Mouse (Mus musculus) limb, embryonic 13.5 days (tissue): ENCODE measurements at regions not wholly inside any gene's neighbourhood (a gene's known extent, or its start where the extent isn't known, plus 50 kb on each side); places are given as distances from the start of the nearest gene placed in this dataset.

Experiments used
- ATAC-seq: fragments of 200-750 bp; cut with Nextera tagmentation; 2 replicates; pipeline ENCODE4 v1.8.0; 2017; ENCODE audit warnings: low read depth, moderate number of reproducible peaks, moderate TSS enrichment; ENCODE audit not compliant: low FRiP score
- H3K27ac ChIP-seq: fragments of 300-500 bp; sonication (generic); 2 replicates; pipeline ENCODE4 v1.5.1; 2015; ENCODE audit warnings: inconsistent platforms, mild to moderate bottlenecking, moderate library complexity
- H3K27me3 ChIP-seq: fragments of 300-500 bp; sonication (generic); 2 replicates; pipeline ENCODE4 v1.6.1; 2015; ENCODE audit warnings: mild to moderate bottlenecking, inconsistent platforms
- H3K36me3 ChIP-seq: fragments of 300-500 bp; sonication (generic); 2 replicates; pipeline ENCODE4 v1.6.1; 2015; ENCODE audit warnings: inconsistent platforms, mild to moderate bottlenecking, moderate library complexity
- H3K4me1 ChIP-seq: fragments of 300-500 bp; sonication (generic); 2 replicates; pipeline ENCODE4 v1.6.1; 2015; ENCODE audit warnings: inconsistent platforms
- H3K4me2 ChIP-seq: fragments of 300-500 bp; sonication (generic); replicated peaks from 2 replicates; pipeline ENCODE4 v1.6.1; 2015; ENCODE audit warnings: inconsistent platforms, mild to moderate bottlenecking, moderate library complexity
- H3K4me3 ChIP-seq: fragments of 300-500 bp; sonication (generic); 2 replicates; pipeline ENCODE4 v1.5.1; 2015; ENCODE audit warnings: moderate library complexity, mild to moderate bottlenecking, inconsistent platforms
- H3K9ac ChIP-seq: fragments of 300-500 bp; sonication (generic); 2 replicates; pipeline ENCODE4 v1.6.1; 2015; ENCODE audit warnings: mild to moderate bottlenecking, inconsistent platforms
- H3K9me3 ChIP-seq: fragments of 300-500 bp; sonication (generic); 2 replicates; pipeline ENCODE4 v1.6.1; 2016; ENCODE audit warnings: inconsistent platforms
- WGBS: fragments of 180-500 bp; shearing (Covaris S2); methylation state at CpG from one replicate; pipeline ENCODE4 v1.1.7; 2015; 5-methylcytosine and 5-hydroxymethylcytosine counted together

GRCm38 (mm10) chr1:137079401-137080003 is 119.3 kb upstream of the Nr5a2 start:
- no peak for ATAC-seq
- Histone ChIP-seq H3K4me2 (no peak overlapping the region), H3K9me3 (no peaks in the 10 kb centered on the region), H3K36me3 (no peaks in the 10 kb centered on the region), H3K4me1 (peaks cover 7% of the 10 kb centered on the region; the same call in 1 of the 2 replicates), H3K27ac (no peak overlapping the region), H3K9ac (no peak overlapping the region), H3K27me3 (no peaks in the 10 kb centered on the region), H3K4me3 (no peak overlapping the region)
- WGBS, result 72% methylated on average over 11 of the region's 11 CpGs

DNA sequence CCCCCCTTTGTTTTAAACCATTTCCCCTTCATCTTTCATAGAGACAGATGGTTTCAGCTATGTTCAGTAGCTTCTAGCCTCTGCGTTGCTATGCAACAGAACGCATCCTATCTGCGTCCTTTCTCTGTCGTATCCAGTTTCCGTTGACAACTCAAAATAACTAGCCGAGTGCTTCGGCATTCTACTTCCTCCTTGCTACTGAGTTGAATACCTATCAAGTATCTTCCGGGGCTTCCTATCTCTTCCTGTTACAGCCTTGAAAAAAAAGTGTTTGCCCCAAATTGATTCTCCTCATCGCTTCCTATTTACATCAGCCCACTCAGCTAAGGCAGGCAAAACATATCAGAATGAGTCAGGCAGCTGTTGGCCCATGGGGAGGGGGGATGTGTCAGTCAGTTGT is 114.5 kb upstream of the Nr5a2 start:
- no peak for ATAC-seq
- WGBS, result 74% methylated on average over 9 of the region's 9 CpGs
- H3K4me3 ChIP-seq, result no peak overlapping the region

DNA sequence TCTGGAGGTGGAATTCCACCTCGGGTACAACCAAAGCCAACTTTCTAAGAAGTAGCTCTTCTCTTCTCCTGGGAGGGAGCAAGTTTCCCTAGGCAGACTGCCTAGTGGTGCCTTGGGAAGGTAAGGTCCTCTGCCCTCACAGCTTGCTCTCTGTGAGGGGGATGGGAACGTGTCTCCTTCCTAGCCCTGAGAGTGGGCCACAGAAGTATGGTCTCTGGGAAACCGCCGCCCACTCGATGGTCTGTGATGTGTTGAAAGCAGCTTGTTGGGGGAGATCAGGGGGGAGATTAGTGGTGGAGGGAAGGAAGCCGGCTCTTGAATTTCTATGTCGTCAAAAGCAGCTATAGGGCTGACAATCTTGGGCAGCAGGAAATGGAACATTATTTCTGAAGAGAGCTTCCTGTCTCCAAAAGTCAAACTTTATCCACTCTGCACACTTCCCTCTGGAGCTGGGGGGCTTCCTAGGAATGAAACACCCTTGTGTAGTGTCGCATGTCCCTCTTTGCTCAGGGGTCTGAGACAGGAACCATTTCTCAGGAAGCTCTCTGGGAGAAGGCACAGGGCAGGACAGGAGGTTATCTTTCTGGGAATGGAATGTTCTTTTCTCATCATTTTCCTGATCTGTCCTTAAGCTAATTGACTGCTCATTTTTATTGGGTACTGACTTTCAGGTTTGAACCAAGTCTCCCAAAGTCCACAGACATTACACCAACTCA is 113.8 kb upstream of the Nr5a2 start:
- ATAC-seq, result no peak
- no peaks in the 10 kb centered on the region for H3K9me3 ChIP-seq
- WGBS, result 62% methylated on average over 8 of the region's 8 CpGs
- H3K27ac ChIP-seq, result no peak overlapping the region
- no peak overlapping the region for H3K4me3 ChIP-seq
- no peak overlapping the region for H3K9ac ChIP-seq
- H3K4me1 ChIP-seq, result no peaks in the 10 kb centered on the region
- no peaks in the 10 kb centered on the region for H3K36me3 ChIP-seq
- no peaks in the 10 kb centered on the region for H3K27me3 ChIP-seq
- H3K4me2 ChIP-seq, result no peak overlapping the region

More for the DNA sequence above, 114.5 kb upstream of the Nr5a2 start:
- no peak overlapping the region for H3K9ac ChIP-seq
- no peaks in the 10 kb centered on the region for H3K9me3 ChIP-seq
- H3K36me3 ChIP-seq, result no peaks in the 10 kb centered on the region
- no peaks in the 10 kb centered on the region for H3K27me3 ChIP-seq
- H3K4me2 ChIP-seq, result no peak overlapping the region
- H3K27ac ChIP-seq, result no peak overlapping the region
- peaks cover 6% of the 10 kb centered on the region; the same call in 1 of the 2 replicates for H3K4me1 ChIP-seq

- H3K9me3 ChIP-seq, result no peaks in the 10 kb centered on the region
- no peaks in the 10 kb centered on the region for H3K36me3 ChIP-seq
- H3K4me1 ChIP-seq, result no peaks in the 10 kb centered on the region
- ATAC-seq, result no peak
- H3K27me3 ChIP-seq, result no peaks in the 10 kb centered on the region
- WGBS, result 91% methylated on average over 4 of the region's 4 CpGs
- no peak overlapping the region for H3K4me3 ChIP-seq
- H3K9ac ChIP-seq, result no peak overlapping the region
- H3K4me2 ChIP-seq, result no peak overlapping the region
- H3K27ac ChIP-seq, result no peak overlapping the region
Measured at GRCm38 (mm10) chr1:137060914-137061313, 100.7 kb upstream of the Nr5a2 start.

DNA sequence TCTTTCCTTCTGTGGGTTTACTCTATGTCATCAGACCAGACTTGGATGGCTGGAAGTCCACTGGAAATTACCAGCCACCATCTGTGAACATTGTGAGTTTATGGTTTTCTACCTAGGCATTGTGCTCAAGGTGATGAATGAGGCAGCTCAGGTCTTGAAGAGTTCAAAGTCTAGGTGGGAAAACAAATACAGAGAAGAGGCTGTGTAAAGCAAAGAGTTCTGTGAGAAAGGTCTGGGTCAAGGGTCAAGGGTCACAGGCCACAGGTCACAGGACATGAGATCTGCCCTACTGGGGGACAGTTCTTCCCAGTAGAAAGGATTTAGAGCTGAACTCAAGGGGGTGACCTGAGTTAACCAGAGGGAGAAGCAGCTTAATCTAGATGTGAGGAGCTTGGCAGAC is 92.9 kb upstream of the Nr5a2 start:
- Histone ChIP-seq H3K36me3 (no peaks in the 10 kb centered on the region), H3K4me3 (no peak overlapping the region), H3K9ac (no peak overlapping the region), H3K4me1 (no peaks in the 10 kb centered on the region), H3K27ac (no peak overlapping the region), H3K27me3 (no peaks in the 10 kb centered on the region), H3K9me3 (no peaks in the 10 kb centered on the region), H3K4me2 (no peak overlapping the region)
- no peak for ATAC-seq

DNA sequence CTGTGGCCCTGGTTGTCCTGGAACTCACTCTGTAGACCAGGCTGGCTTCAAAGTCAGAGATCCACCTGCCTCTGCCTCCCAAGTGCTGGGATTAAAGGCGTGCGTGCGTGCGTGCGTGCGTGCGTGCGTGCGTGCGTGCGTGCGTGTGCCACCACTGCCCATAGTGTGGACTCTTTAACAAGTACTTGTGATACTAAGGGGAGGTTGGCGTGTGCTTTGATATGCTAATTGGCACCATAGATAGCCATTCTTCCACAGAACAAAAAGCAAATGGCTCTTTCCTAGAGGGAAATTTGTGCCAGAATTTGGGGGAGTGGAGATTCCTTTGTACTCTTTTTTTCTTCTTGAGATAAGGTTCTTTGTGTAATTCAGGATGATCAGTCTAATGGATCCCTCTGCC is 91.3 kb upstream of the Nr5a2 start:
- Histone ChIP-seq H3K27ac (no peak overlapping the region), H3K4me3 (no peak overlapping the region), H3K4me1 (no peaks in the 10 kb centered on the region), H3K36me3 (no peaks in the 10 kb centered on the region), H3K4me2 (no peak overlapping the region), H3K9me3 (no peaks in the 10 kb centered on the region), H3K27me3 (no peaks in the 10 kb centered on the region), H3K9ac (no peak overlapping the region)
- ATAC-seq, result no peak
- WGBS, result 96% methylated on average over 13 of the region's 13 CpGs

GRCm38 (mm10) chr1:137044076-137044475 is 83.8 kb upstream of the Nr5a2 start:
- H3K27ac ChIP-seq, result no peak overlapping the region
- no peak for ATAC-seq
- no peaks in the 10 kb centered on the region for H3K9me3 ChIP-seq
- H3K36me3 ChIP-seq, result no peaks in the 10 kb centered on the region
- H3K4me1 ChIP-seq, result no peaks in the 10 kb centered on the region
- no peaks in the 10 kb centered on the region for H3K27me3 ChIP-seq
- H3K9ac ChIP-seq, result no peak overlapping the region
- 78% methylated on average over 6 of the region's 6 CpGs for WGBS
- no peak overlapping the region for H3K4me3 ChIP-seq
- no peak overlapping the region for H3K4me2 ChIP-seq

DNA sequence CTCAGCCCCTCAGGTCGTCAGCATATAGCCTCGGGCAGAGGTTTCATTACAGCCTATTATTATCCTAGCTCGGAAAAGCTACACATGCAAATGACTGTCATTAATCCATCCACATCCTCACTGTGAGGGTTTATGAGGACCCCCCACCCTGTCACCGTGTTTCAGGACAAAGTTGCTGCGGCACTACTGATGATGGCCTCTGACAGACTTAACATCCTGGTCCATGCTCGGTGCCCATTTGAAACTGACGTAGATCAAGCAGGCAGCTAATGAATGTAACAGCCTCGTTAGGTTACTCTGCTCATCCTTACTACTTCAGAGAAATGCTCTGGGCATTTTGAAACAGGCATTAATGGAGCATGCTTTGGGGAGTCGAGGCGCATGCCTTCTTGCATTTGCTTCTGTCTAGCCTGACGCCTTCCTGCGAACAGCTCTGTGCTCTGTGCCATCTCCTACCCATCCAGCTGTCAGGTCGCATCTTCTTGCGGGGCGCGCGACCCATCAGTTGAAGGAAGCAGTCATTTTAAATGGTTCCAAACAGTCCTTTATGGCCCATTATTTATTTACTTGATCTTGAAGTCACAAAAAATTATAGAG is 82.3 kb upstream of the Nr5a2 start:
- no peaks in the 10 kb centered on the region for H3K4me1 ChIP-seq
- H3K9me3 ChIP-seq, result no peaks in the 10 kb centered on the region
- ATAC-seq, result no peak
- H3K4me3 ChIP-seq, result no peak overlapping the region
- 62% methylated on average over 17 of the region's 17 CpGs for WGBS
- H3K27me3 ChIP-seq, result no peaks in the 10 kb centered on the region
- H3K27ac ChIP-seq, result no peak overlapping the region
- no peak overlapping the region for H3K4me2 ChIP-seq
- no peak overlapping the region for H3K9ac ChIP-seq
- no peaks in the 10 kb centered on the region for H3K36me3 ChIP-seq

- Histone ChIP-seq H3K4me3 (no peak overlapping the region), H3K27me3 (no peaks in the 10 kb centered on the region), H3K27ac (no peak overlapping the region), H3K9me3 (no peaks in the 10 kb centered on the region), H3K36me3 (no peaks in the 10 kb centered on the region), H3K4me2 (no peak overlapping the region), H3K4me1 (no peaks in the 10 kb centered on the region), H3K9ac (no peak overlapping the region)
- no peak for ATAC-seq
- WGBS, result 55% methylated on average over 8 of the region's 8 CpGs
Measured at GRCm38 (mm10) chr1:137040898-137041297, 80.7 kb upstream of the Nr5a2 start.

GRCm38 (mm10) chr1:137034586-137034985 is 74.3 kb upstream of the Nr5a2 start:
- 86% methylated on average over 6 of the region's 6 CpGs for WGBS
- ATAC-seq, result no peak
- Histone ChIP-seq H3K27ac (no peak overlapping the region), H3K4me2 (no peak overlapping the region), H3K4me1 (no peaks in the 10 kb centered on the region), H3K36me3 (no peaks in the 10 kb centered on the region), H3K9me3 (no peaks in the 10 kb centered on the region), H3K4me3 (no peak overlapping the region), H3K9ac (no peak overlapping the region), H3K27me3 (no peaks in the 10 kb centered on the region)

DNA sequence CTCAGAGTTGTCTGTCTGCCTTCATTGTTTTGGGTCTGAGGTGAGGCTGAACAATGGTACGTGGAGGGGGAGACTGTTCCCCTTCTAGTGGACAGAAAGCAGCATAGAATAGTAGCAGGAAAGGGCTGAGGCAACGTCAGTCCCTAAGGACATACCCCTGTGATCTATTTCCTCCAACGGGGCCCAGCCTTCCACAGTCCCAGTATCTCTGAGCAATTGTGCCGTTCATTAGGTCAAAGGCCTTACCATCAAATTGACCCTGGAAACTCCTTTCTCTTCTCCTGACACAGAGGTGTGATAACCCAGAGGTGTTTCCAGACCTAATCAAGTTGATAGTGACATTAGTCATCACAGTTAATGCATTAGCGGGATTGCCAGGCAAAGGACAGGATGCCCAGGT is 73.4 kb upstream of the Nr5a2 start:
- Histone ChIP-seq H3K9ac (no peak overlapping the region), H3K9me3 (no peaks in the 10 kb centered on the region), H3K4me1 (no peaks in the 10 kb centered on the region), H3K4me2 (no peak overlapping the region), H3K36me3 (no peaks in the 10 kb centered on the region), H3K4me3 (no peak overlapping the region), H3K27ac (no peak overlapping the region), H3K27me3 (no peaks in the 10 kb centered on the region)
- no peak for ATAC-seq
- WGBS, result 63% methylated on average over 5 of the region's 5 CpGs

DNA sequence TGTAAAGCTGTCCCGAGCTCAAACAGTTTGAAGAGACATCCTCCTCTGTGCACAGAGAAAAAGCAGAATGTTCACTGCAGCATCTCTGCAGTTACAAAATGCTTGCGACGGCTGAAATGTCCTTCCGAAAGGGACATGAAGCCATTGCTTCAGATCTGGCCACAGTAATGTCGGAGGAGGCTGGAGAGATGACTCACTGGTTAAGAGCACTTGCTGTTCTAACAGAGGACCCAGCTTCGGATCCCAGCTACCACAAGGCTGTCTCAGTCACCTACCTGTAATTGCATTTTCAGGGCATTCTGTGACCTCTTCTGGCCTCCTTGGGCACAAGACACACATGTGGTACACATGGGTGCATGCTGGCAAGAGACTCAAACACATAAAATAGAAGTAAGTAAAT is 63.5 kb upstream of the Nr5a2 start:
- WGBS, result 91% methylated on average over 6 of the region's 6 CpGs
- no peak for ATAC-seq

GRCm38 (mm10) chr1:137020528-137020927 is 60.3 kb upstream of the Nr5a2 start:
- no peaks in the 10 kb centered on the region for H3K9me3 ChIP-seq
- H3K9ac ChIP-seq, result no peak overlapping the region
- no peak overlapping the region for H3K27ac ChIP-seq
- H3K4me2 ChIP-seq, result no peak overlapping the region
- H3K4me1 ChIP-seq, result no peaks in the 10 kb centered on the region
- 83% methylated on average over 1 of the region's 1 CpGs for WGBS
- H3K36me3 ChIP-seq, result no peaks in the 10 kb centered on the region
- no peak overlapping the region for H3K4me3 ChIP-seq
- ATAC-seq, result no peak
- H3K27me3 ChIP-seq, result no peaks in the 10 kb centered on the region

More for the DNA sequence above, 63.5 kb upstream of the Nr5a2 start:
- Histone ChIP-seq H3K27ac (no peak overlapping the region), H3K9me3 (no peaks in the 10 kb centered on the region), H3K27me3 (no peaks in the 10 kb centered on the region), H3K36me3 (no peaks in the 10 kb centered on the region), H3K4me1 (no peaks in the 10 kb centered on the region), H3K9ac (no peak overlapping the region), H3K4me3 (no peak overlapping the region), H3K4me2 (no peak overlapping the region)
